Mouse (Mus musculus) left cerebral cortex, postnatal 10 days (tissue): ENCODE results near the gene Casq2. TPM values are rescaled to one million over a fixed set of nuclear protein-coding genes. Genes with fewer than 3 reads are reported as not detected.

Source experiments
- DNase-seq, 2 experiments: peaks; one replicate each; pipeline ENCODE4 v3.0.0; 2021 to 2022; ENCODE audit warnings: low spot score in 2 of 2, mixed read lengths in 1 of 2; ENCODE audit errors: extremely low spot score in 1 of 2
- intact Hi-C: fragments of 180-260 bp; cut with DNase I; formaldehyde crosslinking; loops from one replicate; pipeline ENCODE4 v1.15.1; 2025
- total RNA-seq, 2 experiments: library from RNA; stranded (reverse); gene quantifications; 2 replicates each; pipeline ENCODE4 v1.2.3; 2021

Casq2 gene
- under 1 TPM; 0.45 to 0.73 TPM for total RNA-seq

GRCm38 (mm10) chr3:102086283-102086682 is at the start of gene Casq2:
Gene Casq2 (plus strand): TSS chr3:102086415.
- intact Hi-C loops, result loop anchor here (10.0 kb wide), 2 partner anchors 599 to 719 kb away; no protein-coding TSS in a partner anchor
- no peak for DNase-seq

GRCm38 (mm10) chr3:102037806-102038205 is 48.4 kb upstream of the Casq2 start:
- DNase-seq, result no peak
- intact Hi-C loops, result no loop called here

- intact Hi-C loops, result no loop called here
- no peak for DNase-seq
Observed at GRCm38 (mm10) chr3:102038608-102039007, 47.6 kb upstream of the Casq2 start.

- intact Hi-C loops, result no loop called here
- DNase-seq, result no peak
Observed at GRCm38 (mm10) chr3:102041632-102042031, 44.6 kb upstream of the Casq2 start.

- intact Hi-C loops, result no loop called here
- DNase-seq, result no peak
Observed at GRCm38 (mm10) chr3:102045071-102045470, 41.1 kb upstream of the Casq2 start.

- no peak for DNase-seq
Observed at GRCm38 (mm10) chr3:102047532-102047931, 38.7 kb upstream of the Casq2 start.

GRCm38 (mm10) chr3:102049207-102050104 is 36.8 kb upstream of the Casq2 start:
- intact Hi-C loops, result no loop called here
- DNase-seq, result no peak

More at GRCm38 (mm10) chr3:102047532-102047931, 38.7 kb upstream of the Casq2 start:
- intact Hi-C loops, result no loop called here

GRCm38 (mm10) chr3:102052036-102052435 is 34.2 kb upstream of the Casq2 start:
- intact Hi-C loops, result no loop called here
- no peak for DNase-seq

GRCm38 (mm10) chr3:102053293-102053692 is 32.9 kb upstream of the Casq2 start:
- intact Hi-C loops, result no loop called here

GRCm38 (mm10) chr3:102055878-102056277 is 30.3 kb upstream of the Casq2 start:
- no peak for DNase-seq
- intact Hi-C loops, result no loop called here

More at GRCm38 (mm10) chr3:102053293-102053692, 32.9 kb upstream of the Casq2 start:
- no peak for DNase-seq

GRCm38 (mm10) chr3:102060065-102060464 is 26.1 kb upstream of the Casq2 start:
- intact Hi-C loops, result no loop called here
- no peak for DNase-seq

GRCm38 (mm10) chr3:102061923-102062670 is 24.1 kb upstream of the Casq2 start:
- intact Hi-C loops, result no loop called here
- DNase-seq, result peak; percentile 17 to 66

- no peak for DNase-seq
- intact Hi-C loops, result no loop called here
Observed at GRCm38 (mm10) chr3:102062671-102063010, 23.6 kb upstream of the Casq2 start.

GRCm38 (mm10) chr3:102063273-102064120 is 22.7 kb upstream of the Casq2 start:
- intact Hi-C loops, result no loop called here
- no peak for DNase-seq

- intact Hi-C loops, result no loop called here
- no peak for DNase-seq
Observed at GRCm38 (mm10) chr3:102064566-102064965, 21.6 kb upstream of the Casq2 start.

GRCm38 (mm10) chr3:102067306-102067705 is 18.9 kb upstream of the Casq2 start:
- intact Hi-C loops, result no loop called here
- no peak for DNase-seq

- DNase-seq, result no peak
- intact Hi-C loops, result no loop called here
Observed at GRCm38 (mm10) chr3:102067861-102068260, 18.4 kb upstream of the Casq2 start.

- DNase-seq, result no peak
Observed at GRCm38 (mm10) chr3:102069260-102069659, 17.0 kb upstream of the Casq2 start.

GRCm38 (mm10) chr3:102069686-102070085 is 16.5 kb upstream of the Casq2 start:
- DNase-seq, result no peak
- intact Hi-C loops, result no loop called here

More at GRCm38 (mm10) chr3:102069260-102069659, 17.0 kb upstream of the Casq2 start:
- intact Hi-C loops, result no loop called here
